Mouse (Mus musculus): ENCODE results near the gene Rnf220. TPM values are rescaled to one million over a fixed set of nuclear protein-coding genes. Genes with fewer than 3 reads are reported as not detected.

Rnf220 gene
- polyA plus RNA-seq, 1 experiment from 2014 or later, result 73.3 TPM

DNA sequence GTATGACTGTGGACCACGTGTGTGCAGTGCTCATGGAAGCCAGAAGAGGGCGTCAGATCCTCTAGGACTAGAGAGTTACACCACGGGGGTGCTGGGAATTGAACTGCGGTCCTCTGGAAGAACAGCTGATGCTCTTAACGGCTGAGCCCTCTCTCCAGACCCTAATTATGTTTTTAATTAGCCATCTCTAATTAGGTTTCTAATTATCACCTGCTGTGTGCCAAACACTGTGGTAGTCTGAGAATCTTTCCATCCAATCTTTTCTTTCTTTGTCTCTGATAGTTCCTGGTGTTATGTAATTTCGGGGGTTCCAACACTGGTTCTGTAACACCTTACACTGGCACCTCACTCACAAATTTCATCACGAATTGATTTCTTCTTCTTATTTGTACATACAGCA is 75.8 kb downstream of the Rnf220 start:
- Histone ChIP-seq H3K4me3 (no peak overlapping the region), H3K36me3 (no peaks in the 10 kb centered on the region), H3K9ac (no peak overlapping the region), H3K4me2 (no peak overlapping the region), H3K9me3 (no peaks in the 10 kb centered on the region), H3K4me1 (no peaks in the 10 kb centered on the region), H3K27me3 (no peaks in the 10 kb centered on the region), H3K27ac (no peak overlapping the region)
- no peak for ATAC-seq (ENCODE audit: borderline replicate concordance, extremely low read depth, low FRiP score, low TSS enrichment)
- WGBS, result 89% methylated on average over 7 of the region's 7 CpGs

DNA sequence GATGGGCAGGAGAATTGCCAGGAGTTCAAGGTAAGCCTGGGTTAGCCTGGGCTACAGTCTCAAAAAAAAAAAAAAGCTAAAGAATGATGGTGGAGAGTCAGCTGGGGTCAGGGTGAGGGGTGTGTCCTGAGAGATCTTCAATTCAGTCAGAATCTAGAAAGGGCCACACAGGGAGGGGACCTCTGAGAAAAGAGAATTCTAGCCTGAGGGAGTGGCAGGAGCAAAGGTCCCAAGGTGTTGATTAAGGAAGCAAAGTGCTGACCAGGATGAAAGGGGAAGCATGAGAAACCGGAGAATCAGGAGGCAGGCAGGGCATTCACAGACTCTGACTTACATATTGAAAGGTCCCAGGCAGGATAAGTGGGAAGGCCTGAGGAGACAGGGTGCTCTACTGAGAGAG is 80.0 kb downstream of the Rnf220 start:
- no peaks in the 10 kb centered on the region for H3K27me3 ChIP-seq
- 62% methylated on average over 1 of the region's 1 CpGs for WGBS
- no peaks in the 10 kb centered on the region for H3K4me1 ChIP-seq
- ATAC-seq (ENCODE audit: borderline replicate concordance, extremely low read depth, low FRiP score, low TSS enrichment), result no peak
- no peak overlapping the region for H3K9ac ChIP-seq
- H3K27ac ChIP-seq, result no peak overlapping the region
- no peak overlapping the region for H3K4me2 ChIP-seq
- no peaks in the 10 kb centered on the region for H3K9me3 ChIP-seq
- H3K4me3 ChIP-seq, result no peak overlapping the region
- no peaks in the 10 kb centered on the region for H3K36me3 ChIP-seq

DNA sequence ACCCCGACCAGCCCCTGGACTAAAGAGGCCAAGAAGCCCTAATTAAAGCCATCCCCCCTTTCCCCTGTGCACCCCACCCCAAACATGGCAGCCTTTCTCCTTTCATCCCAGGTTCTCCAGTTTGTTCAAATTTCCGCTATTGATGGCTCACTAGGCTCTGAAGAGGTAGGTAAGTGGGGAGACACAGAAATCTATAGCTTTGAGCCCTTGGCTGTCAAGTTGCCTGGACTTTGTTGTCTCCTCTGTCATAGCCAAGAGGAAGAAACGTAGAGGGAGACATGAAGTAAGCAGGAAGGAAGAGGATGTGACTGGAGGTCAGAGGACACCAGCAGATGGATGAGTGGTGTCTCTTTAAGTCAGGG is 86.8 kb downstream of the Rnf220 start:
- ATAC-seq (ENCODE audit: borderline replicate concordance, extremely low read depth, low FRiP score, low TSS enrichment), result no peak
- Histone ChIP-seq H3K9me3 (no peaks in the 10 kb centered on the region), H3K27ac (no peak overlapping the region), H3K4me1 (no peaks in the 10 kb centered on the region), H3K9ac (no peak overlapping the region), H3K36me3 (no peaks in the 10 kb centered on the region), H3K4me3 (no peak overlapping the region), H3K4me2 (no peak overlapping the region), H3K27me3 (no peaks in the 10 kb centered on the region)
- WGBS, result 32% methylated on average over 3 of the region's 3 CpGs

DNA sequence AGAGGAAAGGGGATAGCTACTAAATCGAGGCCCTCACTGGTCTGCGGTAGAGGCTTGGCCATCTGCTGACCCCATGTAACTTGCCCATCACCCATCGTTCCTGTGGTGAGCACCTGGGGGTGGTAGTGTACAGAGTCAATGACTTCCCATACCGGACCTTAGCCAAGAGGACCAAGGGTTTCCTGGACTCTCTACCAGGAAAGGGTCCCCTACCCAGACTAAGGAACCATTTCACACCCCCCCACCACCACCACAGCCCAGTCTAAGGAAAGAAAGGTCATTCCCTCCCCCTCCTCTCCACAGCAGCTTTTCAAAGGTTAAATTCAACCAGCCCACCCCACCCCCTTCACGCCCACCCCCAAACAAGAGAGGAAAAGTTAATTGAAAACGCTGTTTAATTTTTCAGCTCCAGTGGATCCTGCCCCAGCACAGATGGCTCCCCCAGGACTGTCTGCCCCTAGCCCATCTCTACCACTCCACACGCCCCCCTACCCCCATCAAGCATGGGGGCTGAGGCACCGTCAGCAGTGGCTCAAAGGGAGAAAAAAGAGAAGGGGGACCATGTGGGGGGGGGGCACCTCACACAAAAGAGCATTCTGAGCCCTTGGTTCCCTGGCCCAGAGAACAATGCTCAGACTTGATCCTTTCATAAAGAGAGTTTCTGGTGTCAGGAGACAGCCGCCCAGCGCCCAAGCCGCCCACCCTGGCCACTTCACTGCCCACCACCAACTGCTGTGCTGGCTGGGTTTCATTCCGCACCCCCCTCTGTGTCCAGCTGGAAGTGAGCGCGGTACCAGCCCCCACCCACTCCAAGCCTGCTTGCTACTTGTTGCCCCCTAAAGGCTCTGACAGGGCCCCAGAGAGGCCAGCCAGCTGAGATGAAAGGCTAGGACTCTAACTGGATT is 87.5 kb downstream of the Rnf220 start:
- H3K9me3 ChIP-seq, result no peaks in the 10 kb centered on the region
- no peaks in the 10 kb centered on the region for H3K36me3 ChIP-seq
- no peak overlapping the region for H3K4me2 ChIP-seq
- H3K4me3 ChIP-seq, result no peak overlapping the region
- 61% methylated on average over 13 of the region's 14 CpGs for WGBS
- ATAC-seq (ENCODE audit: borderline replicate concordance, extremely low read depth, low FRiP score, low TSS enrichment), result no peak
- no peak overlapping the region for H3K9ac ChIP-seq
- no peaks in the 10 kb centered on the region for H3K27me3 ChIP-seq
- no peaks in the 10 kb centered on the region for H3K4me1 ChIP-seq
- no peak overlapping the region for H3K27ac ChIP-seq

- Histone ChIP-seq H3K4me2 (no peak overlapping the region), H3K4me1 (no peaks in the 10 kb centered on the region), H3K4me3 (no peak overlapping the region), H3K36me3 (no peaks in the 10 kb centered on the region), H3K9ac (no peak overlapping the region), H3K27me3 (no peaks in the 10 kb centered on the region), H3K9me3 (no peaks in the 10 kb centered on the region), H3K27ac (no peak overlapping the region)
- ATAC-seq (ENCODE audit: borderline replicate concordance, extremely low read depth, low FRiP score, low TSS enrichment), result no peak
- 82% methylated on average over 5 of the region's 5 CpGs for WGBS
Observed at GRCm38 (mm10) chr4:117407945-117408344, 88.9 kb downstream of the Rnf220 start.

GRCm38 (mm10) chr4:117405999-117406398 is 90.9 kb downstream of the Rnf220 start:
- no peaks in the 10 kb centered on the region for H3K9me3 ChIP-seq
- 37% methylated on average over 9 of the region's 9 CpGs for whole genome bisulfite sequencing
- H3K9ac ChIP-seq, result no peak overlapping the region
- ATAC-seq (ENCODE audit: borderline replicate concordance, extremely low read depth, low FRiP score, low TSS enrichment), result no peak
- no peaks in the 10 kb centered on the region for H3K4me1 ChIP-seq
- H3K36me3 ChIP-seq, result no peaks in the 10 kb centered on the region
- no peak overlapping the region for H3K4me2 ChIP-seq
- H3K27ac ChIP-seq, result no peak overlapping the region
- H3K27me3 ChIP-seq, result no peaks in the 10 kb centered on the region
- H3K4me3 ChIP-seq, result no peak overlapping the region

GRCm38 (mm10) chr4:117405211-117405610 is 91.6 kb downstream of the Rnf220 start:
- H3K27ac ChIP-seq, result no peak overlapping the region
- no peaks in the 10 kb centered on the region for H3K27me3 ChIP-seq
- H3K4me2 ChIP-seq, result no peak overlapping the region
- H3K4me3 ChIP-seq, result no peak overlapping the region
- no peak overlapping the region for H3K9ac ChIP-seq
- no peaks in the 10 kb centered on the region for H3K36me3 ChIP-seq
- H3K9me3 ChIP-seq, result no peaks in the 10 kb centered on the region
- H3K4me1 ChIP-seq, result no peaks in the 10 kb centered on the region
- no peak for ATAC-seq (ENCODE audit: borderline replicate concordance, extremely low read depth, low FRiP score, low TSS enrichment)
- 62% methylated on average over 6 of the region's 6 CpGs for WGBS

DNA sequence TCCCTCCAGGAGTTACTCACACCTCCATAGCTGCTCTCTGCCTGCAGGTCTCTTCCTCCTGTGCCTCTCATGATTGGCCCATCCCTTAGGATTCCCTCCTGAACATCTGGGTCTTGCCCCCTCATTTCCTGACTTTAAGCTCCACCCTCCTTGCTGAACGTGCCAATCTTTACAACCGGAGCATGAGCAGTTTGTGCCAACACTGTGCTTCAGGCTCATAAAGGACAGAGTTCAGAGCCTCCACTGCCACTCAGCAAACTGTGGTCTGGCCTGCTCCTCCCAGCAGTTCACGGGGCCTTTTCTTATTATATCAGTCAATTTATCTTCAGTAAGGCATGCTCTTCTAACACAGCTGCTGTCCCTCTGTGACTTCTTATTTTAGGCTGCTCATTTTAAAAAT is 93.4 kb downstream of the Rnf220 start:
- Histone ChIP-seq H3K4me1 (no peaks in the 10 kb centered on the region), H3K36me3 (no peaks in the 10 kb centered on the region), H3K27me3 (no peaks in the 10 kb centered on the region), H3K9ac (no peak overlapping the region), H3K4me2 (no peak overlapping the region), H3K27ac (no peak overlapping the region), H3K4me3 (no peak overlapping the region), H3K9me3 (no peaks in the 10 kb centered on the region)
- no peak; the same call in 1 of the 2 replicates for ATAC-seq (ENCODE audit: borderline replicate concordance, extremely low read depth, low FRiP score, low TSS enrichment)
- WGBS, result 26% methylated on average over 3 of the region's 3 CpGs

DNA sequence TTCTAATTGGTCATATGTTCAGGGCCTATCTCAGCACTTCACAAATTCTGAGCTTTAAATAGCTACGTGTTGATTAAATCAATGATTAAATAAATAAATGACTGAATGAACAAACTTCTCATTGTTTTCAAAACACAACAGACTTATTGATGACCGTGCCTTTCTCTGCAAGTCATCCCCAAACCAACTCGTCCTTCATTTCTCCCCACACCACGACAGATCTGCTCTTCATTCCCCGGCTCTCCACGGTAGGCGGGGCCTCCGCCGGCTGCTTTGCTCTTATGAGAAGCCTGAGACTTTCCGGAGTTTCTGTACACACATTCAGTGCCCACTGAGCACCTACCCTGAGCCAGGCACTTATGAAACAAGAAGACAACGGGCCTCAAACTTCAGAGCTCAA is 99.7 kb downstream of the Rnf220 start:
- no peak for ATAC-seq (ENCODE audit: borderline replicate concordance, extremely low read depth, low FRiP score, low TSS enrichment)

DNA sequence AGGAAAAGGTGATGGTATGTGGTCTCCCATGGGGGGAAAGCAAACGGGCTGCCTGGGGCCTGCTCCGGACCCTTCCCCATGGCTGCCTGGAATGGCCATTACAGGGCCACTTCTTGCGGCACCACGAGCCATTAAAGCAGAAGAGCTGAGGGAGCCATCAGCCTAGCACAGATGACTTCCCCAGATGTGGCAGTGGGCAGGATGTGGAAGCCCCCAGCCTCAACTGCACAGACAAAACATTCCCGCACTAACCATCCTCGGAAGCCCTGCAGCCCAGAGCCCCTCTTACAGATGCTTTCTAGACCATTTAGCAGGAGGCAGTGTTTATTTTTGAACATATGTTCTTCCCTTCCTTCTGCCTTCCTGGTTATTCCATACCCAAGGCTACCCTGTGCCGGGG is 103.8 kb downstream of the Rnf220 start:
- peaks cover 13% of the 10 kb centered on the region for H3K4me1 ChIP-seq
- H3K27me3 ChIP-seq, result no peaks in the 10 kb centered on the region; the same call in 1 of the 2 replicates
- H3K27ac ChIP-seq, result no peak overlapping the region
- H3K4me2 ChIP-seq, result no peak overlapping the region
- no peak for ATAC-seq (ENCODE audit: borderline replicate concordance, extremely low read depth, low FRiP score, low TSS enrichment)
- no peaks in the 10 kb centered on the region for H3K9me3 ChIP-seq
- WGBS, result 52% methylated on average over 7 of the region's 7 CpGs
- no peak overlapping the region for H3K9ac ChIP-seq
- H3K36me3 ChIP-seq, result no peaks in the 10 kb centered on the region
- H3K4me3 ChIP-seq, result no peak overlapping the region

More for the DNA sequence above, 99.7 kb downstream of the Rnf220 start:
- Histone ChIP-seq H3K4me2 (no peak overlapping the region), H3K36me3 (no peaks in the 10 kb centered on the region), H3K27ac (no peak overlapping the region), H3K9me3 (no peaks in the 10 kb centered on the region), H3K9ac (no peak overlapping the region), H3K4me3 (no peak overlapping the region), H3K27me3 (no peaks in the 10 kb centered on the region), H3K4me1 (peaks cover 5% of the 10 kb centered on the region)
- 35% methylated on average over 11 of the region's 11 CpGs for WGBS

- Histone ChIP-seq H3K27ac (no peak overlapping the region), H3K9ac (no peak overlapping the region), H3K4me2 (peak overlapping the region; percentile 17), H3K27me3 (no peaks in the 10 kb centered on the region; the same call in 1 of the 2 replicates), H3K9me3 (no peaks in the 10 kb centered on the region), H3K36me3 (no peaks in the 10 kb centered on the region), H3K4me3 (no peak overlapping the region), H3K4me1 (peaks cover 13% of the 10 kb centered on the region)
- ATAC-seq (ENCODE audit: borderline replicate concordance, extremely low read depth, low FRiP score, low TSS enrichment), result no peak
- 30% methylated on average over 2 of the region's 2 CpGs for WGBS
Observed at GRCm38 (mm10) chr4:117392391-117392790, 104.5 kb downstream of the Rnf220 start.

DNA sequence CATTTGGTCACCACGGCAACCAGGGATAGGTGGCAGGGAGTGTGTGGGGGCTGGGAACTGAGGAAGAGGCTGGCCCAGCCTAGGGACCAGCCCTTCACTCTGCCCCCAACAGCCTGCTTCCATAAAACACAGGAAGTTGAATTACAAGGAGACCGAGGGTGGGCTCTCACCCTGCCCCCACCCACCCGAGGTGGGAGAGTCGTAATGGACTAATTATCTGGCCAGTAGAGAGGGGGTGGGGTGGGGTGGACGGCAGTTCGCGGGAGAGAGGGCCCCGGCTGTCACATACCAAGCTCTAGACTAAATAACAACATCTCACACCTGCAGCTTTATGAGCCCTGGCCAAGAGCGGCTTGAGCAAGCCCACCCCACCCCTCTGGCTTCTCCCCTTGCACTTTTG is 104.9 kb downstream of the Rnf220 start:
- Histone ChIP-seq H3K4me2 (peak overlapping the region; percentile 17), H3K9ac (no peak overlapping the region), H3K27me3 (no peaks in the 10 kb centered on the region; the same call in 1 of the 2 replicates), H3K27ac (no peak overlapping the region), H3K4me3 (no peak overlapping the region), H3K9me3 (no peaks in the 10 kb centered on the region), H3K4me1 (peaks cover 13% of the 10 kb centered on the region), H3K36me3 (no peaks in the 10 kb centered on the region)
- 2% methylated on average over 9 of the region's 9 CpGs for WGBS
- ATAC-seq (ENCODE audit: borderline replicate concordance, extremely low read depth, low FRiP score, low TSS enrichment), result no peak
